Mouse (Mus musculus) monocyte, adult 2 months (primary cell): ENCODE data around the gene Bcan.

Experiments
- DNase-seq, 2 experiments: peaks; one replicate each; pipeline ENCODE4 v3.0.0; 2022; ENCODE audit warnings: low spot score in 2 of 2, low read depth in 1 of 2

Bcan gene

DNA sequence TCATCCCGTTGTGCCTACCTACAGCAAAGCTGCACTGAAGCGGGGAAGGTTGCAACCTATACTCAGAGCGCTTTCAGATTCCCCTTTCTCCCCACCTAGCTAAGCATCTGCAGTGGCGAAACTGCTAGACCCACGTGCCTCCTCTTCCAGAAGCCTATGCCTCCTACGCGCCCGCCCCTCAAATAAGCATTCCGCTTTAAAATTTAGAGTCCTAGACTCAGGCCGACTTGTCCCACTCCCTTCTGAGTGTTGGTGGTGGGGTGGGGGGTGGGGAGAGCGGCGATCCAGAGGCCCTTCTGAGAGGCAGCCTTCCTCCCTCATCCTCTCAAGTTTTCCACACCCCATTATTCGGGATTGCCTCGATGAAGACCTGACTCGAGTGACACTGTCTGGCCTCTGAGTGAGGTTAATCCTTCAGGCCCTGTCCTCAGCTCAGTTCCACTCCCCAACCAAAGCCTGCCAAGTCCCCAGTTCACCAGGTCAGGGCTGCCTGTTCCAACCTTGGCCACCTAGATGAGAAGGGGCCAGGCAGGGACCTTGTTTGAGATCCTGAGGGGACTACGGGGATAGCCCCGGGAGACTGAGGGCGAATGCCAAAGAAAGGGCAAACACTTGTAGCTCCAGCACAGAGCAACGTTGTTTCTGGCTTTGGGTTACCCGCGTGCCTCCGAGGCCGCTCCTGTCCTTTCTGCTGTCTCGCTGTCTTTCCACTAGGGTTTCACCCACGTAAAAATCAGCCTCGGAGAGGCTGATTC lies 52.8 kb downstream of the Bcan start:
- DNase-seq = no peak

DNA sequence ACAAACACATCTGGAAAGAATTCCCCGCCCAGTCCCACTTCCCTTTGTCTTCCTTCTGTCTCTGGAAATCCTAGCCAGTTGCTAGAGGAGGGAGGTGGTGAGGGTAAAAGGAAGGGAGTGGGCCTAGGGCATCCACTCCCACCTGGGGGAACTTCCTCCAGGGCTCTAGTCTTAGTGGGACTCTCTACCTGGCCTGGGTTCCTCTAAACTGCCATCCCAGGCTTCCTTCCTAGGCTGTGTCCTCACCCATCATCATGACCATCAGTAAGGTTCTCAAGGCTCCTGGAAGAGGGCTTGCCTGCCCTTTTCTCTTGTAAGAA lies 53.5 kb downstream of the Bcan start:
- DNase-seq = no peak

DNA sequence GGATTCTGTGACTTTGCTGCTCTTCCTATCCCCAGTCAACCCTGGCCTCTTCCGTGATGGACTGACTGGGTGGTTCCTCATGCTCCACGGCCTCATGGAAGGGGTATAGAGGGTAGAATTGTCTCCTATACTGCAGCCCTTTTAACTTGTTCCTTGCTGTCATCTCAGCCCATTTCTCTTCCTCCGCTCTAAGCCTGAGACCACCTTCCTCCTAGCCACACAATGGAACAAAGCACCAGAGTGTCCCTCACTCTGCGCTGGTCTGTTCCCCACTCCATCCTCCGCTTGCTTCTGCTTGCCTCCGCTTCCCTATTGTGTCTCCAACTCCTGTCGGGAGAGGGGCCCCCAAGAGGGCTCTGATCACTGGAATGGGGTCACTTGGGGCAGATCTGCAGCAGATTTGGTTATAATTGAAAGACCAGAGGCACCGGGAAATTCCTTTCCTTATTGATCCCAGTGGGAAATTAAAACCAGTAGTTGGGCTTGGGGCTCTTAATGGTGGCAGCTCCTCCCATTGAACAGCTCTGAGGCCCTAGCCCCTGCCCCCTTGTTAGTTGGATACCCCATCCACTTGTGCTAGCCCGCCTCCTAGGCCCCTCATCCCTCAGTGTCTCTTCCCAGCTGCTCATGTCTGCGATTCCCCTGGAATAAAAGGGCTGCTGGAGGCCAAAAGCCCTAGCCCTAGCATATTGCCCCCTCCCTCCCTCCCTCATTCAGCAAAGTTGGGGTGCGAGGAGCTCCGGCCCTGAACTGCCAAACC lies 54.1 kb downstream of the Bcan start:
- no peak for DNase-seq

DNA sequence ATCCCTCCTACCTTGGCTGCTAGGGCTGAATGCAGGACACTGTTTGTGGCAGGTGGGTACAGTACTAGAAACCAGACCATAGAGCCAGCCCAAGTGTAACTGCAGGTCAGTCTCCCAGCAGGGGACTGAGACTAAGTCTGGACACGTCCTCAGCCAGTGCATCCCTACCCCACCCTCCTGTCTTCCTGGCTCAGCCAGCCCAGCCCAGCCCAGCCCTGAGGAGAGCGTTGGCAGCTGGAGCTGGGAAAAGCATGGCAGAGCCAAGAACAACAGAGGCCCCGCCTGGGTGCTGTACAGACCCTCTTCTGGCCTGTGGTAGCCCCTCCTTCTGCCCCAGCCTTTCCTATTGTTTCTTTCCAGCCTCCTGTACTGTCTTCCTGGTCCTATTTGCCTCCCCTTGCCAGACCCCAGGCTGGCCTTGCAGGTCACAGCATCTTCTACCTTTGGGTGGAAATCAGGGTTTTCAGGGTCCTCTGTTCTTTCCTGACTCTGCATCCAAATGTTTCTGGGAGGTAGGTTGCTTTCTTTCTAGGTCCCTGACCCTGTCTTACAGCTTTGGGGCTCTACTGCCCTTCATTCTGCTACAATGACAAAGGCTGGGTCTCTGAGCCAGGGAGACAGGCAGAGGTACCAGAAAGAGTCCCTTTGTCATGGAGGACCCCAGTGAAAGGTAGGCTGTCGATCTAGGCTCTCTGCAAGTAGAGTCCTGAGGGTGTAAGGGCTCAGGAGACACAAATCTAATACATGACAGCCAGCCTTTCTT lies 55.0 kb downstream of the Bcan start:
- DNase-seq = no peak

DNA sequence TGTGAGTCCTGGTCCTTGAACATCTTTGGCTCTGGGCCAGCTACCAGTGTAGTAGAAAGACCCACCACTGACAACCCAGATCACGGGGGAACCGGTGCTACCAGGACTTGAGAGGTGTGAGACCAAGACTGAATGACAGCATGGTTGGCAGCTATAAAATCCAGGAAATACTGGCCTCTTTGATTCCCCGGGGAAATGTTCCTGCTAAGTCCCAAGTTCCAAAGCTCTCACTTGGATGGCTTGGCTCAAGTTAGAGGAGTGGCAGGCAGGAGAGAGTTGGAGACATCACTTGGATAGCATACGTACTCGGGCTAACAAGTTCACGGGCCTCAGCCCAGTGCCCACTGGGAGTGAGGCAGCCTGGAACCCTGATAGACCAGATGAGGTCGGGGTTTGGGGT lies 56.4 kb downstream of the Bcan start:
- no peak for DNase-seq

GRCm38 (mm10) chr3:87942471-87942870 lies 57.6 kb downstream of the Bcan start:
- no peak for DNase-seq

GRCm38 (mm10) chr3:87940611-87941010 lies 59.4 kb downstream of the Bcan start:
- no peak for DNase-seq
